Mouse (Mus musculus) bone marrow macrophage, adult 2 months (primary cell): ENCODE results near the gene Nqo1.

Experiments
- CTCF ChIP-seq: IDR thresholded peaks from 2 replicates; pipeline ENCODE4 v1.5.1; 2012; ENCODE audit warnings: low read depth, mild to moderate bottlenecking, low read length, moderate library complexity
- POLR2A ChIP-seq: IDR thresholded peaks from 2 replicates; pipeline ENCODE4 v1.6.1; 2012; ENCODE audit warnings: mild to moderate bottlenecking, low read depth, low read length, borderline replicate concordance

GRCm38 (mm10) chr8:107387861-107388260 lies 15.1 kb downstream of the Nqo1 start:
- TF ChIP-seq POLR2A, result no peak
- no peak for TF ChIP-seq CTCF
